Mouse (Mus musculus): ENCODE measurements at regions not wholly inside any gene's neighbourhood (a gene's known extent, or its start where the extent isn't known, plus 50 kb on each side); places are given as distances from the start of the nearest gene placed in this dataset.
A peak's percentile ranks its signal among the peaks of the same experiment; 100 is the strongest.
"Not testable (repeated sequence)": the region's sequence is repeated elsewhere in the genome, so short reads cannot be mapped to it uniquely, and the experiment has no call there.

- DNase-seq (ENCODE audit: extremely low spot score) = no peak
These were observed 65.4 kb upstream of the Vps41 start for GRCm38 (mm10) chr13:18651658-18652057.

GRCm38 (mm10) chr13:18614763-18615616 is 102.1 kb upstream of the Vps41 start:
- peak; percentile 52 for DNase-seq (ENCODE audit: extremely low spot score)

GRCm38 (mm10) chr13:18580718-18581550 is 136.2 kb upstream of the Vps41 start:
- DNase-seq (ENCODE audit: extremely low spot score) = no peak

GRCm38 (mm10) chr13:18576016-18576415 is 141.1 kb upstream of the Vps41 start:
- DNase-seq (ENCODE audit: extremely low spot score) = no peak

GRCm38 (mm10) chr13:18575599-18575998 is 141.5 kb upstream of the Vps41 start:
- DNase-seq (ENCODE audit: extremely low spot score) = peak; percentile 50

GRCm38 (mm10) chr13:18542032-18542431 is 144.5 kb upstream of the Pou6f2 start:
- not testable (repeated sequence) for DNase-seq (ENCODE audit: extremely low spot score)

GRCm38 (mm10) chr13:18530509-18530908 is 133.0 kb upstream of the Pou6f2 start:
- DNase-seq (ENCODE audit: extremely low spot score) = peak; percentile 27

GRCm38 (mm10) chr13:18498159-18498558 is 100.7 kb upstream of the Pou6f2 start:
- no peak for DNase-seq (ENCODE audit: extremely low spot score)

- DNase-seq (ENCODE audit: extremely low spot score) = peak; percentile 21
These were observed 100.2 kb upstream of the Pou6f2 start for GRCm38 (mm10) chr13:18497582-18498157.

- DNase-seq (ENCODE audit: extremely low spot score) = no peak
These were observed 97.7 kb upstream of the Pou6f2 start for GRCm38 (mm10) chr13:18495021-18495811.

GRCm38 (mm10) chr13:18485785-18486184 is 88.3 kb upstream of the Pou6f2 start:
- DNase-seq (ENCODE audit: extremely low spot score) = not testable (repeated sequence)

GRCm38 (mm10) chr13:18485080-18485479 is 87.6 kb upstream of the Pou6f2 start:
- no peak for DNase-seq (ENCODE audit: extremely low spot score)

- no peak for DNase-seq (ENCODE audit: extremely low spot score)
These were observed 78.8 kb upstream of the Pou6f2 start for GRCm38 (mm10) chr13:18476311-18476710.

GRCm38 (mm10) chr13:18471534-18471933 is 74.0 kb upstream of the Pou6f2 start:
- no peak for DNase-seq (ENCODE audit: extremely low spot score)

GRCm38 (mm10) chr13:18465921-18466320 is 68.4 kb upstream of the Pou6f2 start:
- DNase-seq (ENCODE audit: extremely low spot score) = no peak

GRCm38 (mm10) chr13:18462221-18462620 is 64.7 kb upstream of the Pou6f2 start:
- DNase-seq (ENCODE audit: extremely low spot score) = no peak

GRCm38 (mm10) chr13:18457337-18458236 is 60.1 kb upstream of the Pou6f2 start:
- DNase-seq (ENCODE audit: extremely low spot score) = peak; percentile 3
